Comparison of ENCODE assay signal across 15 mouse cellular contexts in the genomic region with DNA sequence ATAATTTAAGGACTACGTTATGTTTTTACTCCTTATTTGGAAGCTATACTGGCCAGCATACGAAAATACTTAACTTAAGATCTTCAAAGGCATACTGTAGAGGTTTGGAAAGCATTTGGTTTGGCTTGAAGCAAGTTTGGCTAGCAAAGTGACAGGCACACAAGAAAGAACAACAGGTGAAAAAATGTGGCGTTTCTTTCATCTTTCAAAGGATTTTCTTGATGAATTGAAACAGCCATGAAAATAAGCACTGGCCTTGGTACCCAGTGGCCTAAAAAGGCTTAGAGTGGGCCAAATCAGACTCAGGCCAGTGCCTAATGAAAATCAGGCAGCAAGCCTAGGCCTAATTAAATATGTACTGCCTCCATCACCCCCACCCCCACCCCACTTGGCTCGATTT.
A peak's percentile ranks its signal among the peaks of the same experiment; 100 is the strongest.
DNase-seq lines count a peak whose midpoint lies in the region; ATAC-seq lines count a peak whose summit lies in the region.
"Had no signal": no experiment of that assay in that cellular context is flagged by ENCODE, and none has a peak within 500 bp of the region (broad histone marks: within the 10 kb centered on the region; RNA-seq: fewer than 3 reads in every experiment).

No protein-coding gene starts in this region.

- intact Hi-C loops in heart, postnatal 10 days (cut with DNase I): no loop called here
- intact Hi-C loops in left cerebral cortex, postnatal 4 days (cut with DNase I): no loop called here
- intact Hi-C loops in gastrocnemius, postnatal 14 days (cut with DNase I; ENCODE audit: low total_unique reads): no loop called here

- no peaks in the 10 kb centered on the region for H3K9me3 ChIP-seq in heart, embryonic 14.5 days (ENCODE audit: control insufficient read depth, low read length)

- H3K27ac ChIP-seq in heart, embryonic 14.5 days (replicated peaks in 1 of 2; ENCODE audit: control insufficient read depth in 1 of 2, insufficient read depth in 1 of 2, low read depth in 2 of 2, low read length in 2 of 2): peak overlapping the region; percentile 63 to 80
- H3K27ac ChIP-seq: gastrocnemius, adult 2 months; liver, embryonic 14.5 days had no signal

- H3K4me1 ChIP-seq in heart, embryonic 14.5 days (ENCODE audit: control insufficient read depth in 2 of 2, insufficient read depth in 2 of 2, low read length in 2 of 2): peaks cover 11 to 18% of the 10 kb centered on the region in 2 experiments; a peak in 3 of 4 replicates
- H3K4me1 ChIP-seq: megakaryocyte, embryonic 14.5 days had no signal

- H3K9ac ChIP-seq in heart, embryonic 14.5 days (ENCODE audit: low read length): no peak overlapping the region
- H3K9ac ChIP-seq: liver, embryonic 14.5 days had no signal

- DNase-seq in heart, postnatal 10 days: no peak
- peak; percentile 7 for DNase-seq in left cerebral cortex, adult 11 months (ENCODE audit: low spot score)
- no peak for DNase-seq in left cerebral cortex, postnatal 4 days
- peak; percentile 47 for DNase-seq in brain, embryonic 18.5 days (ENCODE audit: low read depth, low spot score)
- peak; percentile 53 for DNase-seq in fibroblast of lung, adult 2 months (ENCODE audit: low read depth)
- DNase-seq in kidney, postnatal 4 days: no peak
- DNase-seq in gastrocnemius, postnatal 14 days: no peak
- DNase-seq: cerebellum, adult 18-20 months; gastrocnemius, adult 2 months; kidney, postnatal 14 days had no signal

- H3K4me2 ChIP-seq in heart, embryonic 14.5 days (ENCODE audit: low read length): no peak overlapping the region

- H3K27me3 ChIP-seq in heart, embryonic 14.5 days (ENCODE audit: control insufficient read depth, insufficient read depth, low read length): no peaks in the 10 kb centered on the region
- H3K27me3 ChIP-seq: megakaryocyte, embryonic 14.5 days had no signal

- H3K36me3 ChIP-seq in heart, embryonic 14.5 days (ENCODE audit: control insufficient read depth, insufficient read depth, low read length): no peaks in the 10 kb centered on the region

- no peak for ATAC-seq in heart, embryonic 14.5 days (ENCODE audit: insufficient number of reproducible peaks, insufficient read depth, low FRiP score, low read depth)
- ATAC-seq: activated CD4-positive, CD25-positive, alpha-beta regulatory T cell, adult 4 months; intestine, embryonic 16.5 days had no signal

- WGBS in heart, embryonic 14.5 days: 61% methylated on average over 4 of the region's 4 CpGs

- H3K4me3 ChIP-seq in heart, embryonic 14.5 days (ENCODE audit: control insufficient read depth in 1 of 2, insufficient read depth in 1 of 2, low read depth in 1 of 2, low read length in 2 of 2): no peak overlapping the region
- H3K4me3 ChIP-seq: gastrocnemius, adult 2 months; megakaryocyte, embryonic 14.5 days had no signal

Comparison
In these comparisons a context has a peak if more than half of its experiments do, and no peak if none do; other contexts are left out.
1. DNase-seq: peak in left cerebral cortex, adult 11 months (single experiment), brain, embryonic 18.5 days (single experiment) and fibroblast of lung, adult 2 months (single experiment); none in heart, postnatal 10 days (0 of 2), left cerebral cortex, postnatal 4 days (single experiment), kidney, postnatal 4 days (0 of 2) and gastrocnemius, postnatal 14 days (single experiment).